Mouse (Mus musculus): ENCODE measurements around the gene Pck1.

- TF ChIP-seq EP300 (IDR thresholded peaks at IDR 0.05; ENCODE audit: low read depth) (peak; percentile 46), CTCF (IDR thresholded peaks at IDR 0.05; ENCODE audit: low read depth) (no peak)
Observed at GRCm38 (mm10) chr2:173146728-173147127, 6.1 kb upstream of the Pck1 start.
